Mouse (Mus musculus): ENCODE measurements around the gene Krt4. TPM values are rescaled to one million over a fixed set of nuclear protein-coding genes. Genes with fewer than 3 reads are reported as not detected.
A peak's percentile ranks its signal among the peaks of the same experiment; 100 is the strongest.

Gene Krt4
- polyA plus RNA-seq, 1 experiment from 2014 or later: 0.08 TPM

DNA sequence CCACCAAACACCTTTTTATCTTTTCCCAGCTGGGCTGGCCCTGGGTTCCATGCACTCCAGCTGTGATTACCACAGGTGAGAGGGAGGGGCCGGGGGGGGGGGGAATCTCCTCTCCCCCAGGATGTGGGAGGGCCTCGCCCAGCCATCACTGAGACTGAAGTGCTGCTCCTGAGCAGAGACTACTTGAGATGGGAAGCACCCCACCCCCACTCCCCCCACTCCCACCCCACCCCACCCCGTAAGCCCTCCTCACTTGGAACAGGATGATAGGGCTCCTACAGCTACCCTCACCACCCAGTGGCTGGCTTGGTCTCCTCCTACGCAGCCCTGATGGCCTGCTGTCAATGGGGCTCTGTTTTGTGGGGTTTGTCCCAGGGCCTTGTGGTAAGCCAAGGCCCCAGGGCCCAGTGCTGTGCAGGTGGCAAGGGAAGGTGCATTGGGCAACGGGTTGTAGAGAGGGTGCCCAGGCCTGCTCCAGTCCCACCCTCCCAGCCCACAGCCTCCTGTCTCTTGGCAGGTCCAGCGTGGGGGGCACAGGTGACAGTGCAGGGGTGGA, 15.8 kb upstream of the Krt4 start, which contains the start of gene Krt79:
Gene Krt79, minus strand, starts transcription at position 51 of the 556 bp plus-strand sequence.
- no peak within 1 kb of the TSS for H3K9ac ChIP-seq (ENCODE audit: low read depth, low read length)
- no peaks in the 10 kb centered on the region for H3K27me3 ChIP-seq (ENCODE audit: control insufficient read depth, insufficient read depth, low read depth, low read length)
- H3K4me2 ChIP-seq (ENCODE audit: low read depth, low read length): no peak within 1 kb of the TSS
- no peaks in the 10 kb centered on the region for H3K4me1 ChIP-seq (ENCODE audit: control insufficient read depth, low read depth, low read length)
- H3K27ac ChIP-seq (ENCODE audit: low read length): no peak within 1 kb of the TSS
- WGBS (ENCODE audit: insufficient replicate concordance): 42% methylated on average over 6 of the region's 6 CpGs
- no peaks in the 10 kb centered on the region for H3K9me3 ChIP-seq (replicated peaks; ENCODE audit: control insufficient read depth, low read length)
- no peaks in the 10 kb centered on the region for H3K36me3 ChIP-seq (ENCODE audit: control insufficient read depth, insufficient read depth)
- no peak within 1 kb of the TSS for H3K4me3 ChIP-seq (ENCODE audit: low read depth, low read length)
- ATAC-seq (ENCODE audit: low read depth): no peak

DNA sequence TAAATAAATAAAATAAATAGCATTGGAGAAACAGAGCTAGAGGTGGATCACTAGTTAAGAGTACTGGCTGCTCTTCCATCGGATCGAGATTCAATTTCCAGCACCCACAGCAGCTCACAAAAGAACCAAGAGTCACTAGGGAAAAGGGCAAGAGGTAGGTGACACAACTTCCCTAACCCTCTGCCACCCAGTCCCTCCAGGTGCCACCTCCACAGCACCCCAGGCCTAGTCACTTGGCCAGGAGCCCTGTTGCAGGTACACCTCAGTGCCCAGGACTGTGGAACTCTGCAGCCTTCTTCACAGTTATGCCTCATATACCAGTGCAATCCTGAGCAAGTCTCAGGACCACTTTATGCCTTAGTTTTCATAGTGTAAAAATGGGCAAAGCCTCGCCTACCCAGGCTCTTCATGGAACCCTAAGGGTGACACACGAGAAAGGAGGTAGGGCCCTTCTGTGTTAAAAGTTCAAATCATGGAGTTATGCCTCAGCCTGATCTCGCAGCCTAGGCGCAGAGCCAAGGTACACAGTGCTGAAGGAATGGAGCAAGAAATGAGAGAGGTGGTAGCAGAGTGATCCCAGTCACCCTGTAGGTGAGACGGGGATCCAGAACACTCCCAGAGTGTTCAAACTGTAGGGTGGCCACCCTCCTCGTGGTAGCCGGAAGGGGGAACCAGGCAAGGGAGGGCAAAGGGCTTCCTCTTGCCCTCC, 14.2 kb upstream of the Krt4 start:
- Histone ChIP-seq H3K4me3 (ENCODE audit: low read depth, low read length) (no peak overlapping the region), H3K27me3 (ENCODE audit: control insufficient read depth, insufficient read depth, low read depth, low read length) (no peaks in the 10 kb centered on the region), H3K27ac (ENCODE audit: low read length) (no peak overlapping the region), H3K4me1 (ENCODE audit: control insufficient read depth, low read depth, low read length) (no peaks in the 10 kb centered on the region), H3K4me2 (ENCODE audit: low read depth, low read length) (no peak overlapping the region), H3K9me3 (replicated peaks; ENCODE audit: control insufficient read depth, low read length) (no peaks in the 10 kb centered on the region), H3K36me3 (ENCODE audit: control insufficient read depth, insufficient read depth) (no peaks in the 10 kb centered on the region), H3K9ac (ENCODE audit: low read depth, low read length) (no peak overlapping the region)
- no peak for ATAC-seq (ENCODE audit: low read depth)
- 54% methylated on average over 9 of the region's 9 CpGs for WGBS (ENCODE audit: insufficient replicate concordance)

DNA sequence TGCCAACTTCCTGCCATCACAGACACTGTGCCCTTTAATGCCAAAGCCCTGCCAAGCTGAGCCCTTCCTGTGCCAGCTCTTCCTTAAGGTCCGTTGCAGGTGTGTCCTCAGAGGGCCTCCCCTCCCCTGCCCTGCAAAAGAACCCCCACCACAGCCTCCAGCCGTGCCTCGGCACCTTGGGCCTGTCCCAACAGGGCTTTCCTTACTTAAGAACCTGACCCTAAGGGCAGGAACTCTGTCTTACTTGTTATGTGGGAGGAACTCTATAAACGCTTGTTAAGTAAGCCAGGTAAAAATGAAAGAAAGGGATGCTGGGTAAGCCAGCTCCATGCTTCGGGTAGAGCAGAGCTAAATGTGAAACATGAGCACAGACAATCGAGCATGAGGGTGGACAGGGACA, 8.5 kb upstream of the Krt4 start:
- no peak for ATAC-seq (ENCODE audit: low read depth)
- Histone ChIP-seq H3K9me3 (replicated peaks; ENCODE audit: control insufficient read depth, low read length) (no peaks in the 10 kb centered on the region), H3K27me3 (ENCODE audit: control insufficient read depth, insufficient read depth, low read depth, low read length) (peaks cover 15% of the 10 kb centered on the region), H3K4me3 (ENCODE audit: low read depth, low read length) (no peak overlapping the region), H3K9ac (ENCODE audit: low read depth, low read length) (no peak overlapping the region), H3K4me2 (ENCODE audit: low read depth, low read length) (no peak overlapping the region), H3K4me1 (ENCODE audit: control insufficient read depth, low read depth, low read length) (peaks cover 3% of the 10 kb centered on the region; the same call in 1 of the 2 replicates), H3K27ac (ENCODE audit: low read length) (no peak overlapping the region), H3K36me3 (ENCODE audit: control insufficient read depth, insufficient read depth) (no peaks in the 10 kb centered on the region)
- WGBS (ENCODE audit: insufficient replicate concordance): 56% methylated on average over 6 of the region's 6 CpGs

DNA sequence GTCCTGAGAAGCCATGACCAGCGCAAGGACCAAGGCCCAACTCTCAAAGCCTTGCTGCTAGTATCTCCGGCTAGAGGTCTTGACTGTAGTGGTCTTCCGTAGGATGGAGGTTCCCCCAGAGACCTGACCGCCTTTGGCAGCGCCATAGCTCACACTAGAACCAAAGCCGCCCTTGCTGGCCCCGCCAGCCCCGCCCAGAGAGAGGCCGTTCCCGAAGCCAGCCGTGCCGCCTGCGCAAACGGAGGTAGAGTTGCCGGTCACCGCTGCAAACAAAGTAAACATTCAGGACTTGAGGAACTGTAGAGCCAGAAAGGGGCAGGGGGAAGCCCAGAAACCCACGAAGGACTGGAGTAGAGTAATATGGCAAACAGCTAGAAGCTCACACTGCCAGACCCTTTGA, 5.1 kb upstream of the Krt4 start:
- Histone ChIP-seq H3K27ac (ENCODE audit: low read length) (no peak overlapping the region), H3K9me3 (replicated peaks; ENCODE audit: control insufficient read depth, low read length) (no peaks in the 10 kb centered on the region), H3K4me3 (ENCODE audit: low read depth, low read length) (peak overlapping the region; percentile 21; the same call in 1 of the 2 replicates), H3K4me1 (ENCODE audit: control insufficient read depth, low read depth, low read length) (peaks cover 3% of the 10 kb centered on the region; the same call in 1 of the 2 replicates), H3K36me3 (ENCODE audit: control insufficient read depth, insufficient read depth) (no peaks in the 10 kb centered on the region), H3K9ac (ENCODE audit: low read depth, low read length) (no peak overlapping the region), H3K27me3 (ENCODE audit: control insufficient read depth, insufficient read depth, low read depth, low read length) (peaks cover 15% of the 10 kb centered on the region), H3K4me2 (ENCODE audit: low read depth, low read length) (peak overlapping the region; percentile 50)
- WGBS (ENCODE audit: insufficient replicate concordance): 6% methylated on average over 17 of the region's 17 CpGs
- no peak for ATAC-seq (ENCODE audit: low read depth)

DNA sequence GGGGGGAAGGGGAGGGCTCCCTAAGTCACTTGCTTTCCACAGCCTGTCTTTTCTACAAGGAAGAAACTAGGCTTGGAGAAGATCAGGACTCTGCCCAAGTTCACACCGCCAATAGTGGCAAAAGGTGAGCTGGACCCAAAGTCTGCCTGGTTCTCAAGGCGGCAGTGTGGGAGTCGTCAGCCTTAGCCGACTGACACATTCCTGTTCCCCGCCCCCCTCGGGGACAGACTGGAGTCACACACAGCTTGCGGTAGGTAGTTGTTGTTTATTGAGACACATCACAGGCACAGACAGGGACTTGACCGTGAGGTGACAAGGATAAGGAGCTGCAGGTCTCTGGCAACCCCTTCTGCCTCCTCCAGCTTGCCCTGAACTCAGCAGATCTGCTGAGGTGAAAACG, 4.6 kb upstream of the Krt4 start:
- H3K9me3 ChIP-seq (replicated peaks; ENCODE audit: control insufficient read depth, low read length): no peaks in the 10 kb centered on the region
- no peak for ATAC-seq (ENCODE audit: low read depth)
- H3K4me1 ChIP-seq (ENCODE audit: control insufficient read depth, low read depth, low read length): peaks cover 3% of the 10 kb centered on the region; the same call in 1 of the 2 replicates
- H3K4me2 ChIP-seq (ENCODE audit: low read depth, low read length): peak overlapping the region; percentile 50
- H3K9ac ChIP-seq (ENCODE audit: low read depth, low read length): no peak overlapping the region
- peaks cover 15% of the 10 kb centered on the region for H3K27me3 ChIP-seq (ENCODE audit: control insufficient read depth, insufficient read depth, low read depth, low read length)
- no peak overlapping the region for H3K4me3 ChIP-seq (ENCODE audit: low read depth, low read length)
- no peak overlapping the region for H3K27ac ChIP-seq (ENCODE audit: low read length)
- no peaks in the 10 kb centered on the region for H3K36me3 ChIP-seq (ENCODE audit: control insufficient read depth, insufficient read depth)
- 14% methylated on average over 9 of the region's 9 CpGs for WGBS (ENCODE audit: insufficient replicate concordance)

DNA sequence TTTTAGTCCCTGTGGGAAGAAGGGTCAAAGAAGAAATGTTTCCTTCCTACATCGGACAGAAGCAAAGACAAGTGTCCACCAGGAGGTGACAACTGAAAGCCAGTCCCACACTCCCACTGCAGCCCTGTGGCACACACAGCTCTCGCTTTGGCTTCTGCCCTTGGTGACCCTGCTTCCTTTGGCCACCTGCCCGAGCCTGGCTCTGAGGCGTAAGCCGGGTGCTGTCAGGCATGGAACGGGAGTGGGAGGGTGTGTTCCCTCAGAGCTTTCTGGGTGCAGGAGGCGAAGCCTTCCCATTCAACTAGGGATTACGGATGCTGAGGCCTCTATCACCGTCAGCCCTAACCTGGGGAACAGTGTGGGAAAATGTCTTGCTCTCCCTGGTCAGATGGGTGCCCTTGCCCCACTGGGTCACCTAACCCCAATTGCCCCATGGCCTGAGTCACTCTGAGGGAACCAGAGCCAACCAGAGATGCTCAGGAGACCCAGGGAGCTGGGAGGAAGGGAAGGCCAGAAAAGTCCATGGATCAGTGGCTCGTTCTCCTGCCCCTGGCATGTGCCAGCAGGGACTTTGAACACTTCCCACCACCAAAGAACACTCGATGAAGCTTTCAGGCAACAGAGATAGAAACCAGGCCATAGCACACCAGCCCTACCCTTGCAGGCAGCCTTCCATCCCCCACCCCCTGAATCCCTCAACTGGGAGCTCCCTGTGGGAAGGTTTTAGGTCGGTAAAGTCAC, 3.0 kb upstream of the Krt4 start:
- ATAC-seq (ENCODE audit: low read depth): no peak
- H3K4me3 ChIP-seq (ENCODE audit: low read depth, low read length): no peak overlapping the region
- H3K36me3 ChIP-seq (ENCODE audit: control insufficient read depth, insufficient read depth): no peaks in the 10 kb centered on the region
- no peaks in the 10 kb centered on the region for H3K9me3 ChIP-seq (replicated peaks; ENCODE audit: control insufficient read depth, low read length)
- 50% methylated on average over 12 of the region's 12 CpGs for WGBS (ENCODE audit: insufficient replicate concordance)
- peaks cover 15% of the 10 kb centered on the region for H3K27me3 ChIP-seq (ENCODE audit: control insufficient read depth, insufficient read depth, low read depth, low read length)
- H3K9ac ChIP-seq (ENCODE audit: low read depth, low read length): no peak overlapping the region
- no peak overlapping the region for H3K4me2 ChIP-seq (ENCODE audit: low read depth, low read length)
- peaks cover 5% of the 10 kb centered on the region; the same call in 1 of the 2 replicates for H3K4me1 ChIP-seq (ENCODE audit: control insufficient read depth, low read depth, low read length)
- no peak overlapping the region for H3K27ac ChIP-seq (ENCODE audit: low read length)

DNA sequence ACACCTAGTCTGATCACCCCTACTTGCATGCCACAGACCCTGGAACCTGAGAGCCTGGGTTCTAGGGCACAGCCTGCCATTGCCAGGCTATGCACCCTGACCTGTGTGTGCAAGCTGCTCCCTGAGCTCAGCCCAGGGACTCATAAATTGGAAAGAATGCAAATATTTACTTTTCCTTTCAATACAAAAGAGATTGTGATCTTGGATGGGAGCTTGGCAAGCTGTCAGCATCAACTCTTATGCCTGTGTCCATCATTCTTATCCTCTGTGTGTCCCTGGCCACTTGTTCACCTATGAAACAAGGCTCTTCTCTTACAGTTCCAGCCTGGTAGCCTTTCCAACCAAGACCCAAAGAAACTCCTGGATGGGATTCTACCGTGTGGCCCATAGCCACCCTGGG, 506 bp upstream of the Krt4 start:
- ATAC-seq (ENCODE audit: low read depth): no peak
- Histone ChIP-seq H3K9ac (ENCODE audit: low read depth, low read length) (no peak overlapping the region), H3K4me2 (ENCODE audit: low read depth, low read length) (no peak overlapping the region), H3K27ac (ENCODE audit: low read length) (no peak overlapping the region), H3K27me3 (ENCODE audit: control insufficient read depth, insufficient read depth, low read depth, low read length) (peaks cover 7% of the 10 kb centered on the region), H3K4me3 (ENCODE audit: low read depth, low read length) (no peak overlapping the region), H3K4me1 (ENCODE audit: control insufficient read depth, low read depth, low read length) (peaks cover 5% of the 10 kb centered on the region; the same call in 1 of the 2 replicates), H3K9me3 (replicated peaks; ENCODE audit: control insufficient read depth, low read length) (no peaks in the 10 kb centered on the region), H3K36me3 (ENCODE audit: control insufficient read depth, insufficient read depth) (no peaks in the 10 kb centered on the region)
- 57% methylated on average over 1 of the region's 1 CpGs for WGBS (ENCODE audit: insufficient replicate concordance)

DNA sequence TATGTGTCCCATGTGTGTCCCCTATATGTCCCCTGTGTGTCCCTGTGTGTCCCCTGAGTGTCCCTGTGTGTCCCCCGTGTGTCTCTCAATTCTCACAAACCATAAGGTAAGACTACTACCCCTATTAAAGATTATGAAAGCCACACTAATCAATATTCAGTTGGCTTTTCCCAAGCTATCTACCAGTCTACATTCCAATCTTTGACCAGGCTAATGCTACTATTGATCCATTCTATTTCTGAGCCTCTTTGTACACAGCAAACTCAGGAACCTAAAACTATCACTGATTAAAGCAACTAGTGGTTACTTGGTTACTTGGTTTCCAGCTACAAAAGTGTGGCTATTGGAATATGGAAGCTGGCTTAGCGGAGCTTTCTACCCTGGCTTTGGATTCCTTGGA, 2.2 kb downstream of the Krt4 start:
- Histone ChIP-seq H3K4me1 (ENCODE audit: control insufficient read depth, low read depth, low read length) (peaks cover 2% of the 10 kb centered on the region; the same call in 1 of the 2 replicates), H3K4me2 (ENCODE audit: low read depth, low read length) (no peak overlapping the region), H3K9ac (ENCODE audit: low read depth, low read length) (no peak overlapping the region), H3K36me3 (ENCODE audit: control insufficient read depth, insufficient read depth) (no peaks in the 10 kb centered on the region), H3K9me3 (replicated peaks; ENCODE audit: control insufficient read depth, low read length) (no peaks in the 10 kb centered on the region), H3K27ac (ENCODE audit: low read length) (no peak overlapping the region), H3K4me3 (ENCODE audit: low read depth, low read length) (no peak overlapping the region), H3K27me3 (ENCODE audit: control insufficient read depth, insufficient read depth, low read depth, low read length) (no peaks in the 10 kb centered on the region)
- peak; percentile 19; the same call in 1 of the 2 replicates for ATAC-seq (ENCODE audit: low read depth)
- WGBS (ENCODE audit: insufficient replicate concordance): 47% methylated on average over 2 of the region's 2 CpGs

DNA sequence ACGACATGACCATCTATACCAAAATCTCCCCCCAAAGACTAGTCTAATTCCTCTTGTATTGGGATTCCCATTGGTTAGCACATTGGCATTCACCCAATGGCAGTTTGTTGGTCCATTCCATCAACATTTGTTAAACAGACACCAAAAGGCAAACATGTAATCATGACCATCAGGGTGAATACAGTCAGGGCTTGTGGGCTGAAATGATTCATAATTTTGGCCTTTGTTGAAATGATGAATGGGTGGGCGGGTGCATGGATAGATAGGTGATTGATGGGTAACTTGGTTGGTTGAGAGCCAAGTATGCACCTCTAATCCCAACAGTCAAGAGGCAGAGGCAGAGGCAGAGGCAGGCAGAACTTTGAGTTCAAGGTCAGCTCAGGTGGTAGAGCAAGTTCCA, 8.5 kb downstream of the Krt4 start:
- no peaks in the 10 kb centered on the region for H3K36me3 ChIP-seq (ENCODE audit: control insufficient read depth, insufficient read depth)
- no peak overlapping the region for H3K27ac ChIP-seq (ENCODE audit: low read length)
- no peaks in the 10 kb centered on the region for H3K4me1 ChIP-seq (ENCODE audit: control insufficient read depth, low read depth, low read length)
- H3K9ac ChIP-seq (ENCODE audit: low read depth, low read length): no peak overlapping the region
- 45% methylated on average over 2 of the region's 2 CpGs for WGBS (ENCODE audit: insufficient replicate concordance)
- H3K4me2 ChIP-seq (ENCODE audit: low read depth, low read length): no peak overlapping the region
- no peaks in the 10 kb centered on the region for H3K9me3 ChIP-seq (replicated peaks; ENCODE audit: control insufficient read depth, low read length)
- H3K27me3 ChIP-seq (ENCODE audit: control insufficient read depth, insufficient read depth, low read depth, low read length): no peaks in the 10 kb centered on the region
- no peak for ATAC-seq (ENCODE audit: low read depth)
- no peak overlapping the region for H3K4me3 ChIP-seq (ENCODE audit: low read depth, low read length)
